Mouse (Mus musculus) cerebellum, postnatal 10 days (tissue): ENCODE data around the gene Olfr221.
"Not testable (repeated sequence)": the region's sequence is repeated elsewhere in the genome, so short reads cannot be mapped to it uniquely, and the experiment has no call there.

Experiments used
- DNase-seq, 2 experiments: peaks; one replicate each; pipeline ENCODE4 v3.0.0; 2021; ENCODE audit warnings: mixed read lengths in 2 of 2

Olfr221 gene

DNA sequence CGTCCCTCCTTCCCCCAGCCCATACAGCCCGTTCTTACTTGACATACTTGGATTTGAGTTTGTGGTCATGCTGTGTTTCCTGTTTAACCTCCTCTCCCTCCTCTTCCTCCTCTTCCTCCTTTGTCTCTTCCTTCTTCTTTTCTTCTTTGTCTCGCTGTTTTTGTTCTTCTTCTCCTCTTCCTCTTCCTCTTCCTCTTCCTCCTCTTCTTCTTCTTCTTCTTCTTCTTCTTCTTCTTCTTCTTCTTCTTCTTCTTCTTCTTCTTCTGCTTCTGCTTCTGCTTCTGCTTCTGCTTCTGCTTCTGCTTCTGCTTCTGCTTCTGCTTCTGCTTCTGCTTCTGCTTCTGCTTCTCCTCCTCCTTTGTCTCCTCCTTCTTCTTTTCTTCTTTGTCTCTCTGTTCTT is at the start of gene Olfr221:
Gene Olfr221, minus strand, starts transcription at position 101 of the 400 bp plus-strand sequence.
- DNase-seq, result not testable (repeated sequence)

DNA sequence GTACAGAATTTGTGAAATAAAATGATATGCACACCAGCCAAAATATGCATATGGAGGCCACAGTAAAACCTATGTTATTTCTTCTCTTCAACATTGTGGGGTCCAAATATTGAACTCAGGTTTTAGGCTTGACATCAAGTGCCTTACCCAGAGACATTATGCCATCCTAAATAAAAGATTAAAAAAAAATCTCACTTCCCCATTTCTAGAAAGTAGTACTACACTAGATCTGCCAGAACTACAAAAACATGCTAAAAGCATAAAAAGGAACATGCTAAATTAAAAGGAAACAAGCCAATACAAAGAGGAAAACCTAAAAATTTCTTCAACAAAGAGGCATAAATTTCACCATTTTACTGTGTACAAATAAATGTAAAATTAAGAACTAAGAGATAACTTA is 40.8 kb upstream of the Olfr221 start:
- DNase-seq, result no peak

DNA sequence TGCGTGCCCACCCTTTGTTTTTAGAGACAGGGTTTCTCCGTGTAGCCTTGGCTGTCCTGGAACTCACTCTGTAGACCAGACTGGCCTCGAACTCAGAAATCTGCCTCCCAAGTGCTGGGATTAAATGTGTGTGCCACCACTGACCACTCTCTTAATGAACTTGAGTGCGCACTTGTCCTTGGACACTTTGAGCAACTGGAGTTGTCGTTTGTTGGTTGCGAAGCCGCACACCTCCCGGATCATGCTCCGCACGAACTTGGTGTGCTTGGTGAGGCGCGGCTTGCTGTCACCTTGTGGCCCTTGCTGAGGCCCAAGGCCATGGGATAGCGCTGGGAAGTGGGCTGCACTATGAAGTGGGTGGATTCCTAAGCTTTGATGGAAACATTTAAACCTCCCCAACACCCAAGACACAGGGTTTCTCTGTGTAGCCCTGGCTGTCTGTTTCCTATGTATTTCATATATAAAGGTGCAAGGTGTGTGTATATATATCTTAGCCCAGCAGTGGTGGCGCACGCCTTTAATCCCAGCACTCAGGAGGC is 29.4 kb upstream of the Olfr221 start:
- no peak for DNase-seq

DNA sequence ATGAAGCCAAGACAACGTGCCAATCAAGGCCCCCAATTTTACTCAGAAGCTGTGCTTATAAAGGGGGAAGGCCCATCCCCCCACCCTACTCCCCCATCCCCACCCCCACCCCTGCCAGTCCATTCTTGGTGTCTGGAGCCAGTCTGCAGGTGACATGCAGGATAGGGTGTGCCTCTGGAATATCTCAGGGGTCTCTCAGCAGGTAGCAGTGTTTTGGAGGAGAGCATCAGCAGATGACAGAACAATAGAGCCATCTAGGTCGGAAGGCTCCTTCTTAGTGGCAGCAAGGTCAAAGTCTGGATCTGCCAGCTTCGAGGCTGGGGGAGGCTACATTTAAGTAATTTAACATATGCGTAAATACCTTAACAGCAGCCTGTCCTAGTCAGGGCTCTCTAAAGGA is 23.9 kb upstream of the Olfr221 start:
- no peak for DNase-seq

DNA sequence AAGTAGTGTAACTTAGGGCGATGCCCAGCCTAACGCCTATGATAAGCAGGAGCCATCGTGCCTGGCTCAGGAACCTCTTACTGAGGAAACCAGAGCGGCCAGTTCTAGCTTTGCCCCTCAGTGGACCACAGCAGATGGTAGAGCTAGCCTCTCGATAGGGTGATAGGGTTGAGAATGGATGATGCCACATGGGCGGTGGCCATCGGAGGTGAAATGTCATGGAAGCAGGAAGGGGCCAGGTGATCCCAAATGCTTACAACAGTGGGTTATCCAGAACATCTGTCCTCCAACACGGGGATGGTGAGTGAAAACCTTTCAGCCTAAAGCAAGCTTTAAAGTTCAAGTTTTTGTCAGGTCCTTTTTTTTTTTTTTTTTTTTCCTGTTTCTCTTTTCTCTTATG is 19.5 kb upstream of the Olfr221 start:
- peak; percentile 56 to 57 for DNase-seq

DNA sequence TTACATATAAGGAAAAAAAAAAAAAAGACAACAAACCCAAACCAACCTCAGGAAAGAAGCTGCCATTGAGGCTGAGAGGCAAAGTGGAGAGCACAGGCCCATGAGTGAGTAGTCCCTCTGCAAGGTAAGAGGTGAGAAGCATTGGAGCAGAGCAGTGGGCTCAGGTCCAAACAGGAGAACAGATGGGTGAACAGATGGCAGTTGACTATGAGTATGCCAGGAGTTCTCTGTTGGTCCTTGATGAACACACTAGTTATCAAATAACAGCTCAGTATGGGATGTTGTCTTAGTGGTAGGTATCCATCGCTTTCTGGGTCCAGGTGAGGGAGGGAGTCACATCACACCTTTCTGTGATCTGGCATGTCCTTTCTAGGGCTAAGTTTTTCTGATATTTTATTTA is 18.5 kb upstream of the Olfr221 start:
- DNase-seq, result peak; percentile 95 to 96

DNA sequence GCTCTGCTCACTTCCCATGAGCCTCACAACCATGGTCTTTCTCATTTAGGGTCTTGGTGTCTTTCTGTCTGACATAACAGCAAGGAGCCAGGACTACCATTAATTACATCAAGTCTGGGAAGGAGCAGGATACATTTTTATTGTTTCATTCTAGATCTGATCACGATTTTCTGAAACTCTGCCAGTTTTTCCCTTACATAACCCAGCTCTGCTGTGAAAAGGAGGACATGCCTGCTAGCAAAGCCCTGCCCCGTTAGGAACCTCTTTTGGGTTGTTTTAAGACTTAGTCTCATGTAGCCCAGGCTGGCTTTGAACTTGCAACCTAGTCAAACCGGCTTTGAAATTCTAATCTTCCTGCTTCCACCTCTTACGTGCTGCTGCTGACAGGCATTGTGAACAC is 17.7 kb upstream of the Olfr221 start:
- DNase-seq, result peak in 1 of 2 experiments; percentile 59

DNA sequence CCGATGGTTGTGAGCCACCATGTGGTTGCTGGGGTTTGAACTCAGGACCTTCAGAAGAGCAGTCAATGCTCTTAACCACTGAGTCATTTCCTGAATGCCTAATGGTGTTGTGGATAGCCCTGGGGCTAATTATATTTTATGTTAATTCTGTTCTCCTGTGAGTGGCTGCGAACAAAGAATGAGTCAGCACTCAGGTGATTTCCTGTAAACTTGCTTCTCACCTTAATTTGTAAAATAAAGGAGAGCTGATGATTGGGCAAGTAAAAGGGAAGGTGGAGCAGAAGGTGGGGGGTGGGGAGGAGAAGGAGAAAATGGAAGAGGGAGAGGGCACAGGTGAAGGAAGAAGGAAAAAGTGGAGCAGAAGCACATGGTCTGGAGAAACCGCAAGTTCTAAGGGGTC is 10.5 kb upstream of the Olfr221 start:
- DNase-seq, result not testable (repeated sequence)

DNA sequence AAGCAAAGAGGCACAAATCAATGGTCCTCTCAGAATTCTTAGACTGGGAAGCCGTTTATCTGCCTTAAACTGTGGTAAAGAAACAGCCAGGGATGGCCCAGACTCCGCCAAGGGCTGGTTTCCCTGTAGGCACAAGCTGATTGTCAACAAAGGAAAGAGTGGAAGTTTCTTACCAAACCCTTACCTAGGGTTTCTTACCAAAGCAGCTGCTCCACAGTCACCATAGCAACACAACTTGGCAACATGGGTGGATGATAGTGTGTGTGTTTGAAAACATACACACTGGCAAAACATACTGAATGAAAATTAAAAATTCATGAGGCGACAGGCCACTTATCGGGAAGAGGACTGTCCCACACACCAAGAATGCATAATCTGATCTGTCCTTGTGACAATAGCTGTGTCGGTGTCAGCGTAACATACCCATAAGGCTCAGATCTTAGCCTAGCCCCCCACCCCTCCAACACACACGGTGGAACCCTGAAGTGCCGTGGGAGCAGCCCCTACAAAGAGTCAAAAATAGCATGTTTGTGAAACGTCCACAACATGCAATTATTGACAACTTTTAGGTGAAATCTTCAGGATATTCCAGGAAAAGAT is 3.8 kb upstream of the Olfr221 start:
- no peak for DNase-seq

DNA sequence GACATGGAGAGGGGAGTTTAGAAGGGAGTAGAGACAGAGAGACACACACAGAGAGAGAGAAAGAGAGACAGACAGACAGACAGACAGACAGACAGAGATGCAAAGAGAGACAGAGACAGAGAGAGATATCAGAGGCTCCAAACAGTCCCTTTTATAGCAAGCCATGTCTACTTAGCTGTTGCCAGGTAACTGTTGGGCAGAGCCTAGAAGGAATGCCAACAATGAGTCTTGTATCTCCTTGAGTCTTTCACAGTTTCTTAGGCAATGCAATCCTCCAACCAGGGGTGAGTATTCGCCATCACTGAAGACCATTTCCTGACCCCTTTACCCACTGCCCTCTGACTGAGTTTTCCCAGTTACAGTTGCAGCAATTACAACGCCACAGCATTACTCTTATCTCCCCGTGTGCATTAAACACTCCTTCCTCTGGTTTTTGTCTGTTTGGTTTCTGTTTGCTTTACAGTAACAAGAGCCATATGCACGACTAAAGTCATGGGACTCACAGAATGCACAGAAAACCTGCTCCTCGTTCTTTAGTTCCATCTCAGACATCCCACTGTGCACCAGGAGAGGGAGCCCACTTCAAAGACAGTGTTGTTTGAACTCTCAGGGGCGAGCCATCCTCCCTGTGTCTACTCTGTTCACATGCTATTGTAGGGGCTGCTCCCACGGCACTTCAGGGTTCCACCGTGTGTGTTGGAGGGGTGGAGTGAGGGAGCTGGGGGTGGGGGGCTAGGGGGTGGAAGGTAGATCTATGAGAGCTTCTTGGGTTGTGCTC is 2.8 kb upstream of the Olfr221 start:
- DNase-seq, result peak; percentile 73 to 76

DNA sequence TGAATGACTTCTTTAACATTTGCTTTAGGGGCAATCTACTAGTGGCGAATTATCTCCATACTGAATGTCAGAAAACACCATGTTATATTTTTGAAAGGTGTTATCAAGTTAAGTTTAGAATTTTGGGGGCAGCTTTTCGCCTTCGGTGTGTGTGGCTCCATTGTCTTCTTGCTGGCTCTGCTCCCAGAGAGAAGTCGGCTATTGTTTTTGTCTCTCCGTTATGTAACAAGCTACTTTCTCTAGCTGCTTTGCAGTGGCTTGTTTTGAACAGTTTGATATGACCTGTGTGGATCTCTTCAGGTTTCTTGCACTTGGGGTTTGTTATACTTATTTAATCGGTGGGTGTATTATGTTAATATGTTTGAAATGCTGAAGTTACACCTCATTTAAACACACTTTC is 1.2 kb upstream of the Olfr221 start:
- no peak for DNase-seq

DNA sequence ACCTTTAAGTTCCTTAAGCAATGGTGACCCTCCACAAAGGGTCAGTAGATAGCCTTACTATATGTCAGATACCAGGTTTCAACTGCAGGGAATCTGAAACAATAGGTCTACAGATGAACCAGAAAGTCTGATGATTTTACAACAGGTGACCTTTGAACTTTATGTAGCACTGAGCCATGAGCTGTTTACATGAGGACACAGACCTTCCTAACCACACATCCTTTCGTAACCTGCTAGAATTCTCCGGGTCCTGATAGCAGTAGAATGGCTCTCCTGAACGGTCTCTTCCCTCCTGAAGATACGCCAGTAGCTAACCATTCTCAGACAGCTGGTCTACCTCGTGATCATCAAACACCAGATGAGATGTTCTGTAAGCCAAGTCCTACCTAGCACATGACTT is 2.9 kb downstream of the Olfr221 start:
- DNase-seq, result no peak

DNA sequence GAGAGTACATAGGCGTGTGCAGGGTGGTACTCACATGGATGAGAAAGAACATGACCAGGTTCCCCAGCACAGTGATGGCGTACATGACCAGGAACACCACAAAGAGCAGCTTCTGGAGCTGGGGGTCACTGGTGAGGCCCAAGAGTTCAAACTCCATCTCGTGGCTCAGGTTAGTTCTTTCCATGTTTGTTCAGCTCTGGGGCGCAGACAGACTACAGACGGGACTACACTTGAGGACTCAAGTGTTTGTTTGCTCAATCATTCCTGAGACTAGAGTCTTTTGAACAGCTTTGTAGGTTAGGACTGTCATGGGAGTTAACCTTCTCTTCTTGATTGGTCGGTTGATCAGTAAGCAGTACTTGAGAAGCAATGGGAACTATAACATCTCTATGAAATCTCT is 6.3 kb downstream of the Olfr221 start:
- no peak for DNase-seq

DNA sequence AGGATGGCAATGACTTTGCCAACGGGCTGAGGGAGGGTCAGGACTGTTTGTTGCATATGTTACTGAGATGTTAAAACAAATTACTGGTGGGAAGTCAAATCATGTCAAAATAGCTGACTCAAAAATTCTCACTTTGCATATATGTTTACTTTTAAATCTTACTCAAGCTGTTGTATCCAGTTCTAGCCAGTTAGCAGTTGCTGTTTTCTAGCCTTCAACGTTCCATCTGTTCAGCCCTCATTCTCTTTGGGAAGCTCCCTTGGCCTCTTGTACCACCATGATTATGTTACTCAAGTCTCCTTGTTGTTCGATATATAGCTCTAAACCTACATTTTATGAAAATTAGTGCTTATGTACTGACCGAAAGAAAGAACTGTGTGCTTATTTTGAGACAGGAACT is 15.9 kb downstream of the Olfr221 start:
- DNase-seq, result no peak

DNA sequence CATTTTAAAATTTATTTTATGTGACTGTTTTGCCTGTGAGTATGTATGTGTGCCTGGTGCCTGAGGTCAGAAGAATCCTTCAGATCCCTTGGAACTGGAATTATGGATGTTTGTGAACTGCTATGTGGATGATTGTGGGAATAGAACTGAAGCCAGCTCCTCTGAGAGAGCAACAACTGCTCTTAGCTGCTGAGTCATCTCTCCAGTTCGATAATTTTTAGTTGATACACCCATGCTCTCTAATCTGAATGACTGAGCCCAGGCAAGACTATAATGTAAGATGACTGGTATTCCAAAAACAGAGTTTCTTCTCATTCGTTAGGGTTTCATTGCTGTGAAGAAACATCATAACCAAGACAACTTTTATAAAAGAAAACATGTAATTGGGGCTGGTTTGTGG is 18.1 kb downstream of the Olfr221 start:
- no peak for DNase-seq

DNA sequence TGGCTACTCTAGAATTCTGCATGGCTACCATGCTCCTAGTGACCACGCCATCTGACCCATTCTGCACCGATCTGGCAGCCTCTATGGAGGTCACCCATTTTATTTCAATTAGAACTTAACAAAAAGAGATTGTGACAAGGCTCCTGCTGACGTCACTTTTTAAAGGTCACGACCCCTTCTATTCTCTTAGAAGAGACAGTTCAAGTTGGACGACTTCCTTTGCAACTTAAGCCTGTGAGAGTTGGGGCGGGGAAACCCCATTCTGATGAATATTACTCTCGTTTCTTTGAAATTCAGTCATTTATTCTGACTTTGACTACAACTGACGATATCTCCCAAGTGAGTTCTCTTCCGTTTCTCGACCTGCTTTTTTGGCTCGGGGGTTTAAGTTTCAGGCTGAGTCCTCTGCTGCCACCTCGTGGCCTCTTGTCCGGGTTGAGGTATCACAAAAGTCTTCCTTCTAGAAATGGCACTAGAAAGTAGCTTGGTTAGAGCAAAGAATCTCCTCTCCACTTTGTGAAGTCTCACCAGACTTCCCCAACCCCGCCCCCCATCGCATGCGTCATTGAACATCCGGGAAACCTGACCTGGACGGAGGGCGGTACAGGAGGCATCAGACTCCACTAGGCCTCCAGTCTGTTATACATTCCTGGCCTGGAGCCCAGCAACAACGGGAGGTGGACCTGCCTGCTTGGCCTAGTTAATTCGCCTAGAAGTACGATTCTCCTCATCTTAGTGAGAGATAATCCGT is 19.4 kb downstream of the Olfr221 start:
- peak; percentile 97 to 98 for DNase-seq

DNA sequence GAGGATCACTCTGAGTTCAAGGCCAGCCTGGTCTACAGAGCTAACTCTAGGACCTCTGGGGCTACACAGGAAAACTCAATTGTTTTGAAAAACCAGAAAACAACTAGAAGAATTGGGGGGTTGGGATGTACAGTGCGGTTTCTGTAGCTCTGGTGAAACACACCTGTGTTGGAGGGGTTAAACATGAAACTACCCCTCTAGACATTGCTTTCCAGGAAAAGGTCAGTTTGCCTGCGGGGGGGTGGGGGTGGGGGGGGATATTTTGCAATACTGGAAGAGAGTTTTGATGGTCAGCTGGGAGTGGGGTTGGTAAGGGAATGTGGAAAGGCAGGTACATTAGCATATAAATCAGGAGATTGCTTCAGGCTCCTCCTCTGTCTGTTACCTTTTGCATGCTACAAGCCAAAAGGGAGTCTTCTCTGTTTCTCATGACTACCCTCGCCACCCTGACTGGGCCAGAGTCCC is 20.0 kb downstream of the Olfr221 start:
- DNase-seq, result peak in 1 of 2 experiments; percentile 13

DNA sequence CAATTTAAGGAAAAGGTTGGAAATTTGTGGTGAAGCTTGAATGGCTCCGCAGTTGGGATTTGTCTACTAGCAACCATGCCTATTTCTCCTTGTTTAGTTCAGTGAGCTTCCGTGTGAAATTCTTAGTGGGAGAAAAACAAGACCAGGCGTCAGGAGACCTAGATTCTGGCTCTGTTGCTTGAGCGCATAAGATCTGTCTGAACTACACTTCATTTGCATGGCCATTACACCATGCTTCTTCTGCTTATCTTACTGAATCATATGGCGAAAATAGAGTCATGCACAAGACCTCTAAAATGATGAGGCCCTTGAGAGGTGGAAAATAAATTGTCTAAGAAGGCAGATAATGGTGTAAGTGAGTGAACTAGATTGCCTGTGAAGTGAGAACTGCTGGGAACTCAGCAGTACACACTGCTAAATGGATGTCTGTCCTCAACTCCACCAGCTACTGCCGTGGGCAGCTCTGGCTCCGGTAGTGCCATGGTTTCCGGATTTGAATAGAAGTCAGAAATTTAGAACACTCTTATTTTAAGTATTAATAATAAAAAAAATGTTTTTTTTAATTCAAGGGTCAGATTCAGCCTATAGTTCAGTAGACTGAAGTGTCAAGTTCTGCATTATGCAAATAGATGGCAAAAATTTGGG is 20.6 kb downstream of the Olfr221 start:
- DNase-seq, result no peak

DNA sequence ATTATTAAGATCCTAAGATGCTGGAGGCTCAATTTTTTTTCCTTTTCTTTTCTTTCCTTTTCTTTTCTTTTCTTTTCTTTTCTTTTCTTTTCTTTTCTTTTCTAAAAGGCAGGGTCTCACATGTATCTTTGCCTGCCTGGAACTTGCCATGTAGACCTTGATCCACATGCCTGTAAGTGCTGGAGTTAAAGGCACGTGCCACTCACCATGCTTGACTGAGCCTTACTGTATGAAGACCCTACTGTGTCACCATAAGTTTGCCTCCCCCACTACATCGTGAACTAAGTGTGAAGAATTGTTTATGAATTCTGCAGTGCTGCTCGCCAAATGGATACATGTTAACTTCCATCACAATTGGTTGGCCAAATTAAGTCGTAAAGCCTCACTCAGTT is 21.1 kb downstream of the Olfr221 start:
- DNase-seq, result peak in 1 of 2 experiments; percentile 12

DNA sequence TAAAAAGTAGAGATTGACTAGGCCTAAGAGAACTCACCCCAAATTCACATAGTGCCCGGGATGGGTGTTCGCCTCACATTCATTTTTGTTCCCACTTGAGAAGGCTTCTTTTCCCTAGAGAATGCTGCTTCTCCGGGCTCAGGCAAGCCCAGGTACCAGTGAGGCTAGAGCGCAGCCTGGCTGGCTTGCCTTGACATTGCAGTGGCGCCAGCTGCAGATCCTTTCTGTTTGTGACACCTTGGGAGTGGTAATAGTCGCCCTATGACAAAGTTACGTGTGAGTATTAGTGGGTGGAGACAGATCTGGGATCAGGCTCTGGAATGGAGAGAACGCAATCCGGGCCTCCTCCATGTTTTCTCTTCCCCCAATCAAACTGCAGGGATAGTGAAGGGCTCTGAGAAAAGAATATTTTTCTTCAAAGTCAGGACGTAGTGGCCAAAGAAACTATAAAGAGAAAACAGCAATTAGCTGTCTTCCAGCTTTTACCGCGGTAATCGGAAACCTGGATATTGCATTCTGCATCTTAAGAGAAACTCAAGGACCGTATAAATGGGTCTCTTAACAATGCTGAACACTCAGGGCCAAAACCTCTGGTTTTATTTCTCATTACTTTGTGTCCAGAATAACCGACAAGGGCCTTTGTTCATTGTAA is 21.6 kb downstream of the Olfr221 start, which contains the start of gene Zfp219:
Gene Zfp219, minus strand, starts transcription at position 248 of the 652 bp plus-strand sequence.
- DNase-seq, result peak; percentile 69 to 73

DNA sequence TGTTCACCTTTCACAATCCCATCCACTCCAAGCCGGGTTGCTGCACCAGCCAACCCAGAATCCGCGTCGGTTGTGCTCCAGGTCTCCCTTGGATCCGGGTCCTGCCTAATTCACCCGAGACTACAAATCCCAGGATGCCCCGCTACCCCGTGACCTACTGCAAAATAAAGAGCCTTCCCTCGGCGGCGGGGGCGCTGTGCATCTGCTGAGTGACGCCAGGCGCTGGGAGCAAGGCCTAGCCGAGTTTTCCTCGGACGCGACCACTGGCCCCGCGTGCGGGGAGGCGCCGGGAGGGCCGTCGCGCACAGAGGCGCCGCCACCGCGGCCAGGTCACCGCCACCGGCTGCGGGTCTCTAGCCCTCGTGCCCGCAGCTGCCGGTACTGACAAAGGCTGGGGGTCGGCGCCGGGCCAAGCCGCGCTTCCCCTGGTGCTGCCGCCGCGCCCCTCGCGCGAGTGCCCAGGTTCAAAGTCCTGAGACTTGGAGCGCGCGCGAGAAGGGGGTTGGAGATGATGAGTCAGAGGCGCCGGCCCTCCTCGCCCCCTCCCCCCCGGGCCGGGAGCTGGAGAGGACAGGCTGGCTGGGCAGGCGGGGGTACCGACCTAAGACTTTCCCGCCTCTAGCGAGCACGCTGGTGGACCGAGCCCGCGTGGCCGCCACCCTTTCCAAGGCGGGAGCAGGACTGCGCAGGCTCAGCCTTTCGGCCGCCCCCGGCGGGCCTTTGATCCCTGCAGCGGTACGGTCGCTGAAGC is 22.5 kb downstream of the Olfr221 start:
- DNase-seq, result peak; percentile 98 to 99
